Mouse (Mus musculus) heart, postnatal 10 days (tissue): ENCODE measurements around the gene March4. TPM values are rescaled to one million over a fixed set of nuclear protein-coding genes. Genes with fewer than 3 reads are reported as not detected.

Source experiments
- DNase-seq, 2 experiments: peaks; one replicate each; pipeline ENCODE4 v3.0.0; 2021
- intact Hi-C: fragments of 180-260 bp; cut with DNase I; formaldehyde crosslinking; loops from one replicate; pipeline ENCODE4 v1.15.1; 2025
- total RNA-seq, 2 experiments: library from RNA; stranded (reverse); gene quantifications; 2 replicates each; pipeline ENCODE4 v1.2.3; 2021

The March4 gene
- total RNA-seq, result not detected

- intact Hi-C loops, result no loop called here
- DNase-seq, result peak; percentile 67 to 83
Measured at GRCm38 (mm10) chr1:72536611-72537351, at the start of gene March4. TSS of gene March4 (minus strand) at chr1:72536930.

- intact Hi-C loops, result no loop called here
- no peak for DNase-seq
Measured at GRCm38 (mm10) chr1:72585971-72586875, 49.5 kb upstream of the March4 start.

GRCm38 (mm10) chr1:72583906-72584305 is 47.2 kb upstream of the March4 start:
- intact Hi-C loops, result no loop called here
- no peak for DNase-seq

- intact Hi-C loops, result no loop called here
Measured at GRCm38 (mm10) chr1:72582947-72583731, 46.4 kb upstream of the March4 start, which contains the start of gene Smarcal1. TSS of gene Smarcal1 (plus strand) at chr1:72583251.

GRCm38 (mm10) chr1:72578806-72579205 is 42.1 kb upstream of the March4 start:
- DNase-seq, result no peak
- intact Hi-C loops, result no loop called here

More at GRCm38 (mm10) chr1:72582947-72583731, 46.4 kb upstream of the March4 start, which contains the start of gene Smarcal1:
- peak; percentile 97 for DNase-seq

GRCm38 (mm10) chr1:72578351-72578750 is 41.6 kb upstream of the March4 start:
- no peak for DNase-seq
- intact Hi-C loops, result no loop called here

GRCm38 (mm10) chr1:72577481-72577922 is 40.8 kb upstream of the March4 start:
- intact Hi-C loops, result no loop called here

GRCm38 (mm10) chr1:72575121-72575520 is 38.4 kb upstream of the March4 start:
- DNase-seq, result no peak
- intact Hi-C loops, result loop anchor here (2.0 kb wide), 1 partner anchor 262 kb away; no protein-coding TSS in a partner anchor

More at GRCm38 (mm10) chr1:72577481-72577922, 40.8 kb upstream of the March4 start:
- DNase-seq, result no peak

GRCm38 (mm10) chr1:72574608-72575007 is 37.9 kb upstream of the March4 start:
- intact Hi-C loops, result loop anchor here (2.0 kb wide), 1 partner anchor 262 kb away; no protein-coding TSS in a partner anchor
- no peak for DNase-seq

- intact Hi-C loops, result loop anchor here (2.0 kb wide), 1 partner anchor 261 kb away; no protein-coding TSS in a partner anchor
- no peak for DNase-seq
Measured at GRCm38 (mm10) chr1:72574047-72574446, 37.3 kb upstream of the March4 start.

- DNase-seq, result no peak
- intact Hi-C loops, result no loop called here
Measured at GRCm38 (mm10) chr1:72568725-72569124, 32.0 kb upstream of the March4 start.

- no peak for DNase-seq
- intact Hi-C loops, result no loop called here
Measured at GRCm38 (mm10) chr1:72567056-72567455, 30.3 kb upstream of the March4 start.

GRCm38 (mm10) chr1:72564334-72564962 is 27.7 kb upstream of the March4 start:
- DNase-seq, result no peak
- intact Hi-C loops, result no loop called here

GRCm38 (mm10) chr1:72558625-72559024 is 21.9 kb upstream of the March4 start:
- intact Hi-C loops, result no loop called here
- DNase-seq, result no peak

GRCm38 (mm10) chr1:72556471-72556870 is 19.7 kb upstream of the March4 start:
- DNase-seq, result no peak
- intact Hi-C loops, result no loop called here

GRCm38 (mm10) chr1:72550317-72550716 is 13.6 kb upstream of the March4 start:
- intact Hi-C loops, result no loop called here

GRCm38 (mm10) chr1:72538266-72538665 is 1.5 kb upstream of the March4 start:
- intact Hi-C loops, result no loop called here
- no peak for DNase-seq

More at GRCm38 (mm10) chr1:72550317-72550716, 13.6 kb upstream of the March4 start:
- DNase-seq, result no peak

- DNase-seq, result no peak
- intact Hi-C loops, result no loop called here
Measured at GRCm38 (mm10) chr1:72535725-72536571, 782 bp downstream of the March4 start.

GRCm38 (mm10) chr1:72533439-72533838 is 3.3 kb downstream of the March4 start:
- no peak for DNase-seq
- intact Hi-C loops, result no loop called here
